Mouse (Mus musculus): ENCODE data around the gene Tmem131l. TPM values are rescaled to one million over a fixed set of nuclear protein-coding genes. Genes with fewer than 3 reads are reported as not detected.

Tmem131l gene
- polyA plus RNA-seq, 1 experiment from 2014 or later: 71.4 TPM

DNA sequence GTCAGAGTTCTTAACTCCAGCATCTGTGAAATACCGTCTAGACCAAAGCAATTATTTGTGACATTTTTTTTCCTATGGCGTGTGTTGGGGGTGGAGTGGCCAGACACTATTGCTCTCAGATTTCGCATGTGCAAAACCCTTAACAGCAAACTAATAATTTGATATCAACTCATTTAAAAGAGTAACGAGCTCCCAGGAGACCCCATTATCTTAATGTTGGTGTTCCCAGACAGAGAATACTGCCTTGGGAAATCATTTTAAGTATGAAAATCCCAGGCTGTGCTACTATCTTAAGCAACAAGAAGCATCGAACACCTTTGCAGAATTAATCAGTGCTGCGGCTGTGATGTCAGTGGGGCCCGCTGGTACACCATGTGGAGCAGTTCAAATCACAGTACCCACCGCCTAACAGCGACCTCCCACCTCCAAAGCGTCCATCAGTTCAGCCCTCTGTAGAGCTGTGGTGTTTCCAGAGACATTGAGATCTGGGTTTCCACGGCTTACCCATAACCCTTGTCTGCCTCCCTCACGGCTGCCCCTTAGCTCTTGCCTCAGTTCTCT, 15.4 kb downstream of the Tmem131l start:
- WGBS: 57% methylated on average over 12 of the region's 12 CpGs
- Histone ChIP-seq H3K9ac (replicated peaks; ENCODE audit: low read depth, low read length) (no peak overlapping the region), H3K4me3 (ENCODE audit: low read depth, low read length) (no peak overlapping the region), H3K9me3 (ENCODE audit: control insufficient read depth, low read length) (no peaks in the 10 kb centered on the region), H3K27ac (ENCODE audit: low read depth, low read length) (no peak overlapping the region), H3K4me1 (ENCODE audit: control insufficient read depth, insufficient read depth, low read length) (peaks cover 24% of the 10 kb centered on the region), H3K36me3 (ENCODE audit: control insufficient read depth, insufficient read depth, low read length) (0 out of 2 replicates have a peak, but pooled peaks cover 6% of the 10 kb centered on the region), H3K4me2 (ENCODE audit: low read depth, low read length) (no peak overlapping the region), H3K27me3 (ENCODE audit: control insufficient read depth, insufficient read depth, low read length) (no peaks in the 10 kb centered on the region)
- no peak for ATAC-seq (ENCODE audit: low read depth)

GRCm38 (mm10) chr3:84022723-84023122, 17.3 kb downstream of the Tmem131l start:
- no peak overlapping the region for H3K4me2 ChIP-seq (ENCODE audit: low read depth, low read length)
- no peak overlapping the region for H3K9ac ChIP-seq (replicated peaks; ENCODE audit: low read depth, low read length)
- no peak for ATAC-seq (ENCODE audit: low read depth)
- no peaks in the 10 kb centered on the region for H3K9me3 ChIP-seq (ENCODE audit: control insufficient read depth, low read length)
- H3K4me3 ChIP-seq (ENCODE audit: low read depth, low read length): no peak overlapping the region
- no peaks in the 10 kb centered on the region for H3K27me3 ChIP-seq (ENCODE audit: control insufficient read depth, insufficient read depth, low read length)
- H3K36me3 ChIP-seq (ENCODE audit: control insufficient read depth, insufficient read depth, low read length): 0 out of 2 replicates have a peak, but pooled peaks cover 6% of the 10 kb centered on the region
- WGBS: 65% methylated on average over 5 of the region's 5 CpGs
- H3K4me1 ChIP-seq (ENCODE audit: control insufficient read depth, insufficient read depth, low read length): peaks cover 24% of the 10 kb centered on the region
- no peak overlapping the region for H3K27ac ChIP-seq (ENCODE audit: low read depth, low read length)

- Histone ChIP-seq H3K4me2 (ENCODE audit: low read depth, low read length) (no peak overlapping the region), H3K4me3 (ENCODE audit: low read depth, low read length) (no peak overlapping the region), H3K9ac (replicated peaks; ENCODE audit: low read depth, low read length) (no peak overlapping the region), H3K27me3 (ENCODE audit: control insufficient read depth, insufficient read depth, low read length) (no peaks in the 10 kb centered on the region), H3K9me3 (ENCODE audit: control insufficient read depth, low read length) (no peaks in the 10 kb centered on the region), H3K4me1 (ENCODE audit: control insufficient read depth, insufficient read depth, low read length) (peaks cover 24% of the 10 kb centered on the region), H3K36me3 (ENCODE audit: control insufficient read depth, insufficient read depth, low read length) (0 out of 2 replicates have a peak, but pooled peaks cover 6% of the 10 kb centered on the region), H3K27ac (ENCODE audit: low read depth, low read length) (no peak overlapping the region)
- WGBS: 85% methylated on average over 6 of the region's 6 CpGs
- ATAC-seq (ENCODE audit: low read depth): no peak
These were observed 17.8 kb downstream of the Tmem131l start for GRCm38 (mm10) chr3:84022201-84022584.

DNA sequence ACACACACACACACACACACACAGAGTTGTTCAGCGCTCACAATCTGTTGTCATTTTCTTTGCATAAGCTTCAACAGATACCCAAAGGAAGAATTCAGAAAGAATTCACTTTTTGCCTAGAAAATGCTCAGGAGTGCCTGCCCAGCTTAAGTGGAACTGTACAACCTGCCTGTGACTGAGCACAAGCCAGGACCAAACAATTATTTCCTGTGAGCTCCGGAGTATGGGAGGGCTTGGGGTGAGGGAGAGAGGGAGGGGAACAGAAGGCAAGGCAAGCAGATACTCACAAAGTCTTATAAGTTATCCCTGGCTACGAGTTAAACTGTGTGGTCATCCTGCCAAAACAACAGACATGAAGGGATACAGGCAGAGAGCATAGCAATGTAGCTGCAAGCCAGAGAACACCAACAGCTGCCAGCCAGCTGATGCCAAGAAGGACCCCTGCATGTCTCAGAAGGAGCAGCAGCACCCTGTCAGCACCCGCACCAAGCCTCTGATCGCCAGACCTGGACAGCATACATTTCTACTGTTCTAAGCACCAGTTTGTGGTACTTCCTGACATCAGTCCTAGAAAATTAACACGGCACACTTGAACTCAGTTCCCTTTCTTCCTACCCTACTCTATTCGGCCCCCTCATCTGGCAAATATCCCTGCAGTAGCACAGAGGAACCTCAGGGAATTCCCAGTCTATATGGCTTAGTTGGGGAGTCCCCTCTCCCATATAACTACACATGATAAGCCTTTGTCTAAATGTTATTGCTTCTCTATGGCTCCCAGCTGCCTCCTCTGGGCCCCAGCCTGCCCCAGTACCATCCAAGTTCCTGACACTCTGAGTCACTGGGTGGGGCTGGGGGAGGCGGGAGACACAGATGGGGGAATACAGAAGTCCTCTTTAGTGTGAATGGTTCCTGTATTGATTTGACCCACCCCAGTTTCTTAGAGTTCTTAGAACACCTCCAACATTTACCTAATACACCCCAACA, 18.5 kb downstream of the Tmem131l start:
- no peak for ATAC-seq (ENCODE audit: low read depth)

DNA sequence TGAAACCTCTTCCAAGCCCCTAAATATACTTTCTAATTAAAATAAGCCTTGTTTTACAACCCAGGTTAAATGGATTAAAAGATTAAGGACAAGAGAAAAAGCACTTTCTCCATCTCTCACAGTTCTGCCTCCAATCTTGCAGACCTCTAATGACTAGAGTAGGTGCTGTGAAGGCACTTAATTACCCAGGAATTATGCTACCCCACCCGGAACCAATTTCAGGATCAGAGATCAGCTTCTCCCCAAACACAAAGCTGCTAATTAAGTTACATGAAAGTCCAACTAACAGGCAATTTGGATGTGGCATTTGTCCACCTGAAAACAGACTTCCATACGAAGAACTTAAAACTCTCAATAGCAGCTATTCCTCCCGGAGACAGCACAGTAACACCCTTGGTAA, 19.4 kb downstream of the Tmem131l start:
- H3K27ac ChIP-seq (ENCODE audit: low read depth, low read length): no peak overlapping the region
- H3K9me3 ChIP-seq (ENCODE audit: control insufficient read depth, low read length): no peaks in the 10 kb centered on the region
- no peak overlapping the region for H3K4me3 ChIP-seq (ENCODE audit: low read depth, low read length)
- H3K27me3 ChIP-seq (ENCODE audit: control insufficient read depth, insufficient read depth, low read length): no peaks in the 10 kb centered on the region
- 30% methylated on average over 3 of the region's 3 CpGs for WGBS
- H3K36me3 ChIP-seq (ENCODE audit: control insufficient read depth, insufficient read depth, low read length): 0 out of 2 replicates have a peak, but pooled peaks cover 6% of the 10 kb centered on the region
- ATAC-seq (ENCODE audit: low read depth): no peak
- H3K9ac ChIP-seq (replicated peaks; ENCODE audit: low read depth, low read length): no peak overlapping the region
- peaks cover 24% of the 10 kb centered on the region for H3K4me1 ChIP-seq (ENCODE audit: control insufficient read depth, insufficient read depth, low read length)
- no peak overlapping the region for H3K4me2 ChIP-seq (ENCODE audit: low read depth, low read length)

More for the DNA sequence above, 18.5 kb downstream of the Tmem131l start:
- Histone ChIP-seq H3K36me3 (ENCODE audit: control insufficient read depth, insufficient read depth, low read length) (0 out of 2 replicates have a peak, but pooled peaks cover 6% of the 10 kb centered on the region), H3K4me2 (ENCODE audit: low read depth, low read length) (no peak overlapping the region), H3K4me1 (ENCODE audit: control insufficient read depth, insufficient read depth, low read length) (peaks cover 24% of the 10 kb centered on the region), H3K9ac (replicated peaks; ENCODE audit: low read depth, low read length) (no peak overlapping the region), H3K27me3 (ENCODE audit: control insufficient read depth, insufficient read depth, low read length) (no peaks in the 10 kb centered on the region), H3K4me3 (ENCODE audit: low read depth, low read length) (no peak overlapping the region), H3K27ac (ENCODE audit: low read depth, low read length) (0 out of 2 replicates have a peak overlapping the region, but pooled peaks have one; percentile 5), H3K9me3 (ENCODE audit: control insufficient read depth, low read length) (no peaks in the 10 kb centered on the region)
- WGBS: 58% methylated on average over 8 of the region's 8 CpGs

DNA sequence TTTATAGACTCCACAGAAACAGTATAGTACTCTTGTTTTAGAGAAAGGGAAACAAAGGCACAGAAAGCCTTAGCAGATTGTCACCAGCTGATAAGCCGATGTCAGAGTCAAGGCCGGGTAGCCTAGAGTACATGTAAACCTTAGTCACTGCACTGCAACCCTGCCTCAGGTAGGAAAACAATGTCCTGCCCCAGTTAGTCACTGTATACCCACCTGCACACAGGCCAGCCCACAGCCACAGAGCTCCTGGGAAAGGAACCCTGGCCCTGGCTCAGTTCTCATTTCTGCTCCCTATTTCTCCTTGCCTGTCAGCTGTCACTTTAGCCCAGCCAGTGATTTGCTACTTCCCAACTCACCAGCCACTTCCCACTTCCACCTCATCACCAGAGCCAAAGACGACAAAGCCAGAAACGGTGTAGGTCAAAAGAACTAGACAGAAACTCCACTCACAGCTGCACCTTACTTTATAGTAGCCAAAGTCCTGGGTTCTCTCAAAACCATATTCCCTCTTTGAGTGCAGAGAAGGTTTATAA, 24.4 kb downstream of the Tmem131l start:
- Histone ChIP-seq H3K27ac (ENCODE audit: low read depth, low read length) (no peak overlapping the region), H3K4me2 (ENCODE audit: low read depth, low read length) (no peak overlapping the region), H3K4me1 (ENCODE audit: control insufficient read depth, insufficient read depth, low read length) (no peaks in the 10 kb centered on the region), H3K36me3 (ENCODE audit: control insufficient read depth, insufficient read depth, low read length) (0 out of 2 replicates have a peak, but pooled peaks cover 5% of the 10 kb centered on the region), H3K27me3 (ENCODE audit: control insufficient read depth, insufficient read depth, low read length) (no peaks in the 10 kb centered on the region), H3K9me3 (ENCODE audit: control insufficient read depth, low read length) (no peaks in the 10 kb centered on the region), H3K4me3 (ENCODE audit: low read depth, low read length) (no peak overlapping the region), H3K9ac (replicated peaks; ENCODE audit: low read depth, low read length) (no peak overlapping the region)
- WGBS: 85% methylated on average over 4 of the region's 4 CpGs
- no peak for ATAC-seq (ENCODE audit: low read depth)

GRCm38 (mm10) chr3:84010995-84011663, 28.8 kb downstream of the Tmem131l start:
- Histone ChIP-seq H3K4me1 (ENCODE audit: control insufficient read depth, insufficient read depth, low read length) (no peaks in the 10 kb centered on the region), H3K27me3 (ENCODE audit: control insufficient read depth, insufficient read depth, low read length) (no peaks in the 10 kb centered on the region), H3K9me3 (ENCODE audit: control insufficient read depth, low read length) (no peaks in the 10 kb centered on the region), H3K4me3 (ENCODE audit: low read depth, low read length) (no peak overlapping the region), H3K9ac (replicated peaks; ENCODE audit: low read depth, low read length) (no peak overlapping the region), H3K4me2 (ENCODE audit: low read depth, low read length) (no peak overlapping the region), H3K27ac (ENCODE audit: low read depth, low read length) (no peak overlapping the region), H3K36me3 (ENCODE audit: control insufficient read depth, insufficient read depth, low read length) (0 out of 2 replicates have a peak, but pooled peaks cover 5% of the 10 kb centered on the region)
- 74% methylated on average over 5 of the region's 5 CpGs for WGBS
- no peak for ATAC-seq (ENCODE audit: low read depth)

GRCm38 (mm10) chr3:84005989-84006388, 34.0 kb downstream of the Tmem131l start:
- H3K9ac ChIP-seq (replicated peaks; ENCODE audit: low read depth, low read length): no peak overlapping the region
- no peak for ATAC-seq (ENCODE audit: low read depth)
- no peak overlapping the region for H3K4me3 ChIP-seq (ENCODE audit: low read depth, low read length)
- no peaks in the 10 kb centered on the region for H3K27me3 ChIP-seq (ENCODE audit: control insufficient read depth, insufficient read depth, low read length)
- 91% methylated on average over 7 of the region's 7 CpGs for WGBS
- H3K36me3 ChIP-seq (ENCODE audit: control insufficient read depth, insufficient read depth, low read length): no peaks in the 10 kb centered on the region
- no peaks in the 10 kb centered on the region for H3K9me3 ChIP-seq (ENCODE audit: control insufficient read depth, low read length)
- no peak overlapping the region for H3K27ac ChIP-seq (ENCODE audit: low read depth, low read length)
- H3K4me1 ChIP-seq (ENCODE audit: control insufficient read depth, insufficient read depth, low read length): no peaks in the 10 kb centered on the region
- no peak overlapping the region for H3K4me2 ChIP-seq (ENCODE audit: low read depth, low read length)

Measured in neural tube, embryonic 14.5 days (tissue).